8 mouse cellular contexts compared by ENCODE assay signal in the genomic region with DNA sequence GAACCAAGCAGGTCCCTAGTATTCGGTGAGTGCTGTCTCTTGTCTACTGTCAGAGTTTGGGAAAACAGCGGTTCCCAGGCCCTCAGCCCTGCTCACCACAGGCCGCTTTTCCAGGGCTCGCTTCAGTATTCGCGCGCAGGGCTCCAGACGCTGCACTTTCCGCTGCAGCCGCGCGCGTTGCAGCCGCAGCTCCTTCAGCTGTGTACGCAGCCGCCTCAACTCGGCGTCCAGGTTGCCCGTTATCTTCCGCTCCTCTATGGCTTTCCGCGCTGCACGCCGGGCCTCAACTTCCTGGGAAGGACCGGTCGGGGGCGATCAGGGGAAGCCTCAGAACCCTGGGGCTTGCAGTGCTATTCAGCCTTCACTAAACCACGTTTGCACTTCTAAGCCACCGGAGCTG. TPM values are rescaled to one million over a fixed set of nuclear protein-coding genes. Genes with fewer than 3 reads are reported as not detected.
DNase-seq lines count a peak whose midpoint lies in the region; ATAC-seq lines count a peak whose summit lies in the region.

No protein-coding gene starts in this region.

- peak overlapping the region; percentile 54 for H3K4me3 ChIP-seq in heart, embryonic 10.5 days
- H3K4me3 ChIP-seq in forebrain, embryonic 12.5 days (replicated peaks), result 0 out of 2 replicates have a peak overlapping the region, but pooled peaks have one; percentile 10
- H3K4me3 ChIP-seq in limb, embryonic 15.5 days, result no peak overlapping the region

- DNase-seq in heart, embryonic 10.5 days (ENCODE audit: low spot score), result no peak
- DNase-seq in heart, adult 18-20 months, result no peak
- DNase-seq in CD4-positive, CD25-positive, alpha-beta regulatory T cell, adult 2 months (ENCODE audit: low read depth, low spot score), result peak; percentile 53
- DNase-seq in gastrocnemius, adult 8-10 months (ENCODE audit: low spot score in 2 of 2), result no peak
- no peak for DNase-seq in Muller cell, postnatal 12 days (ENCODE audit: inconsistent ontology term)

- H3K36me3 ChIP-seq in heart, embryonic 10.5 days, result peaks cover 26% of the 10 kb centered on the region
- peaks cover 14% of the 10 kb centered on the region for H3K36me3 ChIP-seq in forebrain, embryonic 12.5 days (replicated peaks)
- H3K36me3 ChIP-seq in limb, embryonic 15.5 days, result peaks cover 20% of the 10 kb centered on the region

- 3% methylated on average over 29 of the region's 29 CpGs for WGBS in heart, embryonic 10.5 days
- WGBS in forebrain, embryonic 12.5 days, result 9% methylated on average over 29 of the region's 29 CpGs
- WGBS in limb, embryonic 15.5 days, result 5% methylated on average over 29 of the region's 29 CpGs

- no peaks in the 10 kb centered on the region for H3K9me3 ChIP-seq in heart, embryonic 10.5 days
- H3K9me3 ChIP-seq in forebrain, embryonic 12.5 days, result 0 out of 2 replicates have a peak, but pooled peaks cover 5% of the 10 kb centered on the region
- H3K9me3 ChIP-seq in limb, embryonic 15.5 days, result no peaks in the 10 kb centered on the region

- H3K27ac ChIP-seq in heart, embryonic 10.5 days, result peak overlapping the region; percentile 63
- no peak overlapping the region for H3K27ac ChIP-seq in forebrain, embryonic 12.5 days
- H3K27ac ChIP-seq in limb, embryonic 15.5 days, result no peak overlapping the region

- peak overlapping the region; percentile 42 for H3K4me2 ChIP-seq in forebrain, embryonic 12.5 days
- H3K4me2 ChIP-seq in limb, embryonic 15.5 days, result 0 out of 2 replicates have a peak overlapping the region, but pooled peaks have one; percentile 12

- no peak for ATAC-seq in forebrain, embryonic 12.5 days (ENCODE audit: low FRiP score)
- ATAC-seq in limb, embryonic 15.5 days (ENCODE audit: insufficient number of reproducible peaks, low FRiP score, low TSS enrichment, low read depth), result no peak
- ATAC-seq in megakaryocyte progenitor cell, adult 5-6 weeks (replicated peaks; ENCODE audit: poor library complexity), result no peak

- peaks cover 39% of the 10 kb centered on the region for H3K4me1 ChIP-seq in heart, embryonic 10.5 days
- H3K4me1 ChIP-seq in forebrain, embryonic 12.5 days, result peaks cover 5% of the 10 kb centered on the region
- H3K4me1 ChIP-seq in limb, embryonic 15.5 days, result peaks cover 10% of the 10 kb centered on the region; the same call in 1 of the 2 replicates

- H3K9ac ChIP-seq in forebrain, embryonic 12.5 days, result no peak overlapping the region
- H3K9ac ChIP-seq in limb, embryonic 15.5 days, result no peak overlapping the region

- peaks cover 40% of the 10 kb centered on the region for H3K27me3 ChIP-seq in heart, embryonic 10.5 days (ENCODE audit: insufficient read depth, poor library complexity, severe bottlenecking)
- H3K27me3 ChIP-seq in forebrain, embryonic 12.5 days, result peaks cover 30% of the 10 kb centered on the region
- peaks cover 23% of the 10 kb centered on the region; the same call in 1 of the 2 replicates for H3K27me3 ChIP-seq in limb, embryonic 15.5 days

RNA-seq across cellular contexts. Expression of gene Cfap73, which starts 2.9 kb away (rescaled TPM):
- 0.39 TPM in 1 of 2 replicates, not detected in the other for polyA plus RNA-seq in heart, embryonic 10.5 days (2016; fragmentation: Nextera tagmentation; extraction: Ambion mirVana)
- not detected for total RNA-seq in heart, adult 18-20 months (2021)
- polyA plus RNA-seq in forebrain, embryonic 12.5 days (2016; fragmentation: Nextera tagmentation; extraction: Ambion mirVana), result 0.28 TPM in 1 of 2 replicates, not detected in the other
- polyA plus RNA-seq in limb, embryonic 15.5 days (2015; fragmentation: Nextera tagmentation; extraction: Ambion mirVana), result not detected in 2 replicates
- not detected for total RNA-seq in gastrocnemius, adult 8-10 months (2022)
- not detected in 2 replicates for total RNA-seq in megakaryocyte progenitor cell, adult 5-6 weeks (2015)
- not detected in 2 replicates for total RNA-seq in megakaryocyte progenitor cell, adult 5-6 weeks (2017)

RNA-seq across cellular contexts. Expression of gene Rasal1, which starts 17.5 kb away (rescaled TPM):
- 0.16 and 0.60 TPM in 2 replicates for polyA plus RNA-seq in heart, embryonic 10.5 days (2016; fragmentation: Nextera tagmentation; extraction: Ambion mirVana)
- under 1 TPM in 1 of 2 experiments, not detected in 1; 0.69 TPM for total RNA-seq in heart, adult 18-20 months (2021)
- 0.17 and 0.20 TPM in 2 replicates for polyA plus RNA-seq in forebrain, embryonic 12.5 days (2016; fragmentation: Nextera tagmentation; extraction: Ambion mirVana)
- polyA plus RNA-seq in limb, embryonic 15.5 days (2015; fragmentation: Nextera tagmentation; extraction: Ambion mirVana), result 0.43 and 0.49 TPM in 2 replicates
- total RNA-seq in gastrocnemius, adult 8-10 months (2022), result not detected
- 0.10 and 0.67 TPM in 2 replicates for total RNA-seq in megakaryocyte progenitor cell, adult 5-6 weeks (2015)
- total RNA-seq in megakaryocyte progenitor cell, adult 5-6 weeks (2017), result 0.12 and 2.0 TPM in 2 replicates

RNA-seq across cellular contexts. Expression of gene Ddx54, which starts 18.6 kb away (rescaled TPM):
- 47.1 and 49.4 TPM in 2 replicates for polyA plus RNA-seq in heart, embryonic 10.5 days (2016; fragmentation: Nextera tagmentation; extraction: Ambion mirVana)
- 10 to 100 TPM; 19.2 to 23.0 TPM for total RNA-seq in heart, adult 18-20 months (2021)
- polyA plus RNA-seq in forebrain, embryonic 12.5 days (2016; fragmentation: Nextera tagmentation; extraction: Ambion mirVana), result 50.7 and 52.6 TPM in 2 replicates
- 39.4 and 41.7 TPM in 2 replicates for polyA plus RNA-seq in limb, embryonic 15.5 days (2015; fragmentation: Nextera tagmentation; extraction: Ambion mirVana)
- total RNA-seq in gastrocnemius, adult 8-10 months (2022), result 10 to 100 TPM; 16.7 to 19.7 (median 17.3) TPM
- total RNA-seq in megakaryocyte progenitor cell, adult 5-6 weeks (2015), result 11.8 and 13.3 TPM in 2 replicates
- total RNA-seq in megakaryocyte progenitor cell, adult 5-6 weeks (2017), result 34.9 and 35.8 TPM in 2 replicates

RNA-seq across cellular contexts. Expression of gene Rita1, which starts 18.7 kb away (rescaled TPM):
- polyA plus RNA-seq in heart, embryonic 10.5 days (2016; fragmentation: Nextera tagmentation; extraction: Ambion mirVana), result 11.0 and 11.2 TPM in 2 replicates
- total RNA-seq in heart, adult 18-20 months (2021), result 10 to 100 TPM; 13.4 to 16.3 TPM
- polyA plus RNA-seq in forebrain, embryonic 12.5 days (2016; fragmentation: Nextera tagmentation; extraction: Ambion mirVana), result 13.6 and 16.6 TPM in 2 replicates
- 13.8 TPM in 2 replicates for polyA plus RNA-seq in limb, embryonic 15.5 days (2015; fragmentation: Nextera tagmentation; extraction: Ambion mirVana)
- 1 to 10 TPM; 4.9 to 8.3 (median 6.4) TPM for total RNA-seq in gastrocnemius, adult 8-10 months (2022)
- total RNA-seq in megakaryocyte progenitor cell, adult 5-6 weeks (2015), result 2.0 and 2.3 TPM in 2 replicates
- total RNA-seq in megakaryocyte progenitor cell, adult 5-6 weeks (2017), result 4.7 and 5.8 TPM in 2 replicates

RNA-seq across cellular contexts. Expression of gene Iqcd, which starts 42.3 kb away (rescaled TPM):
- polyA plus RNA-seq in heart, embryonic 10.5 days (2016; fragmentation: Nextera tagmentation; extraction: Ambion mirVana), result 0.15 and 0.24 TPM in 2 replicates
- not detected for total RNA-seq in heart, adult 18-20 months (2021)
- polyA plus RNA-seq in forebrain, embryonic 12.5 days (2016; fragmentation: Nextera tagmentation; extraction: Ambion mirVana), result 1.3 and 1.4 TPM in 2 replicates
- 0.38 TPM in 2 replicates for polyA plus RNA-seq in limb, embryonic 15.5 days (2015; fragmentation: Nextera tagmentation; extraction: Ambion mirVana)
- total RNA-seq in gastrocnemius, adult 8-10 months (2022), result not detected
- total RNA-seq in megakaryocyte progenitor cell, adult 5-6 weeks (2015), result not detected in 2 replicates
- total RNA-seq in megakaryocyte progenitor cell, adult 5-6 weeks (2017), result 0.81 and 1.1 TPM in 2 replicates
